Mouse (Mus musculus): ENCODE measurements around the gene Fam57a. TPM values are rescaled to one million over a fixed set of nuclear protein-coding genes. Genes with fewer than 3 reads are reported as not detected.
A peak's percentile ranks its signal among the peaks of the same experiment; 100 is the strongest.

The Fam57a gene
- polyA plus RNA-seq, 1 experiment from 2014 or later, result 33.8 TPM

GRCm38 (mm10) chr11:76260208-76261050, 81.0 kb downstream of the Fam57a start:
- no peaks in the 10 kb centered on the region for H3K4me1 ChIP-seq (ENCODE audit: insufficient read depth, low read depth, low read length)
- WGBS, result 77% methylated on average over 10 of the region's 10 CpGs
- H3K27me3 ChIP-seq (replicated peaks; ENCODE audit: insufficient read depth, low read length), result no peaks in the 10 kb centered on the region
- TF ChIP-seq EP300 (IDR thresholded peaks at IDR 0.05) (no peak), CTCF (IDR thresholded peaks at IDR 0.05) (no peak)
- ATAC-seq (no peak), DNase-seq (ENCODE audit: low spot score) (no peak)
- H3K9ac ChIP-seq (replicated peaks; ENCODE audit: low read depth), result no peak overlapping the region
- no peak overlapping the region for H3K4me2 ChIP-seq (replicated peaks; ENCODE audit: low read depth, low read length)
- H3K9me3 ChIP-seq (ENCODE audit: low read length), result no peaks in the 10 kb centered on the region
- H3K27ac ChIP-seq (ENCODE audit: low read length), result no peak overlapping the region
- H3K4me3 ChIP-seq (ENCODE audit: low read depth, low read length), result no peak overlapping the region
- no peaks in the 10 kb centered on the region for H3K36me3 ChIP-seq (ENCODE audit: insufficient read depth, low read length)

- 70% methylated on average over 12 of the region's 12 CpGs for WGBS
- ATAC-seq, result peak; percentile 85
- H3K27me3 ChIP-seq (replicated peaks; ENCODE audit: insufficient read depth, low read length), result no peaks in the 10 kb centered on the region
- TF ChIP-seq EP300 (IDR thresholded peaks at IDR 0.05), result no peak
- TF ChIP-seq CTCF (IDR thresholded peaks at IDR 0.05), result no peak
- H3K9ac ChIP-seq (replicated peaks; ENCODE audit: low read depth), result no peak overlapping the region
- no peaks in the 10 kb centered on the region for H3K4me1 ChIP-seq (ENCODE audit: insufficient read depth, low read depth, low read length)
- H3K4me2 ChIP-seq (replicated peaks; ENCODE audit: low read depth, low read length), result no peak overlapping the region
- no peak overlapping the region for H3K27ac ChIP-seq (ENCODE audit: low read length)
- H3K4me3 ChIP-seq (ENCODE audit: low read depth, low read length), result no peak overlapping the region
- DNase-seq (ENCODE audit: low spot score), result peak; percentile 67
- no peaks in the 10 kb centered on the region for H3K9me3 ChIP-seq (ENCODE audit: low read length)
- no peaks in the 10 kb centered on the region for H3K36me3 ChIP-seq (ENCODE audit: insufficient read depth, low read length)
Measured at GRCm38 (mm10) chr11:76261224-76261623, 81.8 kb downstream of the Fam57a start.

GRCm38 (mm10) chr11:76262611-76263351, 83.3 kb downstream of the Fam57a start:
- Histone ChIP-seq H3K27me3 (replicated peaks; ENCODE audit: insufficient read depth, low read length) (no peaks in the 10 kb centered on the region), H3K9ac (replicated peaks; ENCODE audit: low read depth) (no peak overlapping the region), H3K4me2 (replicated peaks; ENCODE audit: low read depth, low read length) (no peak overlapping the region), H3K9me3 (ENCODE audit: low read length) (no peaks in the 10 kb centered on the region), H3K4me3 (ENCODE audit: low read depth, low read length) (no peak overlapping the region), H3K4me1 (ENCODE audit: insufficient read depth, low read depth, low read length) (no peaks in the 10 kb centered on the region), H3K36me3 (ENCODE audit: insufficient read depth, low read length) (no peaks in the 10 kb centered on the region), H3K27ac (ENCODE audit: low read length) (no peak overlapping the region)
- 30% methylated on average over 19 of the region's 19 CpGs for WGBS
- TF ChIP-seq EP300 (IDR thresholded peaks at IDR 0.05), result no peak
- TF ChIP-seq CTCF (IDR thresholded peaks at IDR 0.05), result no peak
- DNase-seq (ENCODE audit: low spot score), result no peak
- no peak for ATAC-seq

Other genes with a start within 250 kb of the Fam57a start
- 10.7 and 11.0 TPM in 2 replicates for gene Rph3al, start 241.2 kb upstream of the Fam57a start, polyA plus RNA-seq (2015; fragmentation: Nextera tagmentation; extraction: Ambion mirVana)
- gene 1700016K19Rik, start 179.8 kb upstream of the Fam57a start, polyA plus RNA-seq (2015; fragmentation: Nextera tagmentation; extraction: Ambion mirVana), result 15.5 and 20.2 TPM in 2 replicates
- gene Rflnb, start 151.9 kb upstream of the Fam57a start, polyA plus RNA-seq (2015; fragmentation: Nextera tagmentation; extraction: Ambion mirVana), result 54.3 and 54.4 TPM in 2 replicates
- 28.5 and 29.7 TPM in 2 replicates for gene Vps53, start within 50 bp of the Fam57a start, polyA plus RNA-seq (2015; fragmentation: Nextera tagmentation; extraction: Ambion mirVana)
- 0.77 and 0.87 TPM in 2 replicates for gene Dbil5, start 37.9 kb downstream of the Fam57a start, polyA plus RNA-seq (2015; fragmentation: Nextera tagmentation; extraction: Ambion mirVana)
- gene Gemin4, start 38.0 kb downstream of the Fam57a start, polyA plus RNA-seq (2015; fragmentation: Nextera tagmentation; extraction: Ambion mirVana), result 8.8 and 13.8 TPM in 2 replicates
- 7.7 and 8.0 TPM in 2 replicates for gene Mrm3, start 64.0 kb downstream of the Fam57a start, polyA plus RNA-seq (2015; fragmentation: Nextera tagmentation; extraction: Ambion mirVana)
- 85.9 and 99.6 TPM in 2 replicates for gene Glod4, start 64.1 kb downstream of the Fam57a start, polyA plus RNA-seq (2015; fragmentation: Nextera tagmentation; extraction: Ambion mirVana)
- 11.7 and 11.9 TPM in 2 replicates for gene Nxn, start 219.5 kb downstream of the Fam57a start, polyA plus RNA-seq (2015; fragmentation: Nextera tagmentation; extraction: Ambion mirVana)
- 64.4 and 81.7 TPM in 2 replicates for gene Timm22, start 227.3 kb downstream of the Fam57a start, polyA plus RNA-seq (2015; fragmentation: Nextera tagmentation; extraction: Ambion mirVana)

Data from lung, postnatal 0 days (tissue).